Mouse (Mus musculus) megakaryocyte, embryonic 14.5 days (primary cell): ENCODE results near the gene Hba-a2.

Source experiments
- FLI1 ChIP-seq: IDR thresholded peaks from 2 replicates; pipeline ENCODE4 v1.6.1; 2012; ENCODE audit warnings: low read length, inconsistent platforms, mixed read lengths
- GATA1 ChIP-seq: IDR thresholded peaks from 3 replicates; pipeline ENCODE4 v1.6.1; 2012; ENCODE audit warnings: mixed read lengths, low read length, inconsistent platforms, borderline replicate concordance

GRCm38 (mm10) chr11:32268952-32269351 lies 27.3 kb upstream of the Hba-a2 start:
- TF ChIP-seq GATA1 (no peak), FLI1 (no peak)
